Mouse (Mus musculus) kidney, embryonic 14.5 days (tissue): ENCODE results near the gene Fndc7. TPM values are rescaled to one million over a fixed set of nuclear protein-coding genes. Genes with fewer than 3 reads are reported as not detected.

Experiments used
- ATAC-seq: fragments of 200-750 bp; cut with Nextera tagmentation; 2 replicates; pipeline ENCODE4 v1.8.0; 2017; ENCODE audit warnings: moderate number of reproducible peaks, mild to moderate bottlenecking, moderate TSS enrichment, moderate library complexity; ENCODE audit not compliant: low FRiP score, low TSS enrichment
- H3K27ac ChIP-seq: fragments of 300-500 bp; sonication (generic); 2 replicates; pipeline ENCODE4 v1.5.1; 2014; ENCODE audit warnings: low read depth, mild to moderate bottlenecking, low read length, moderate library complexity, mixed read lengths
- H3K27me3 ChIP-seq: fragments of 300-500 bp; sonication (generic); 2 replicates; pipeline ENCODE4 v1.6.1; 2014; ENCODE audit warnings: mild to moderate bottlenecking, low read length; ENCODE audit not compliant: control insufficient read depth, insufficient read depth
- H3K36me3 ChIP-seq: fragments of 300-500 bp; sonication (generic); 2 replicates; pipeline ENCODE4 v1.6.1; 2014; ENCODE audit warnings: low read length, mixed read lengths; ENCODE audit not compliant: control insufficient read depth, insufficient read depth
- H3K4me1 ChIP-seq: fragments of 300-500 bp; sonication (generic); 2 replicates; pipeline ENCODE4 v1.6.1; 2014; ENCODE audit warnings: low read length, mixed read lengths; ENCODE audit not compliant: control insufficient read depth, insufficient read depth
- H3K4me2 ChIP-seq: fragments of 300-500 bp; sonication (generic); replicated peaks from 2 replicates; pipeline ENCODE4 v1.6.1; 2014; ENCODE audit warnings: low read depth, mild to moderate bottlenecking, low read length
- H3K4me3 ChIP-seq: fragments of 300-500 bp; sonication (generic); 2 replicates; pipeline ENCODE4 v1.5.1; 2014; ENCODE audit warnings: mild to moderate bottlenecking, low read length
- H3K9ac ChIP-seq: fragments of 300-500 bp; sonication (generic); 2 replicates; pipeline ENCODE4 v1.6.1; 2014; ENCODE audit warnings: low read depth, mild to moderate bottlenecking, low read length, moderate library complexity
- H3K9me3 ChIP-seq: fragments of 300-500 bp; sonication (generic); 2 replicates; pipeline ENCODE4 v1.6.1; 2016; ENCODE audit warnings: low read length; ENCODE audit not compliant: control insufficient read depth
- WGBS: fragments of 180-500 bp; shearing (Covaris S2); extraction: QIAGEN DNeasy Blood & Tissue Kit; methylation state at CpG from one replicate; pipeline ENCODE4 v1.1.7; 2014; 5-methylcytosine and 5-hydroxymethylcytosine counted together
- polyA plus RNA-seq: library from polyadenylated mRNA; unstranded; fragments of >200 nt; fragmentation: Nextera tagmentation; extraction: Ambion mirVana; gene quantifications from 2 replicates; pipeline ENCODE4 v1.2.1, GENCODE M21; 2014

Gene Fndc7
- polyA plus RNA-seq, 1 experiment from 2014 or later, result not detected

DNA sequence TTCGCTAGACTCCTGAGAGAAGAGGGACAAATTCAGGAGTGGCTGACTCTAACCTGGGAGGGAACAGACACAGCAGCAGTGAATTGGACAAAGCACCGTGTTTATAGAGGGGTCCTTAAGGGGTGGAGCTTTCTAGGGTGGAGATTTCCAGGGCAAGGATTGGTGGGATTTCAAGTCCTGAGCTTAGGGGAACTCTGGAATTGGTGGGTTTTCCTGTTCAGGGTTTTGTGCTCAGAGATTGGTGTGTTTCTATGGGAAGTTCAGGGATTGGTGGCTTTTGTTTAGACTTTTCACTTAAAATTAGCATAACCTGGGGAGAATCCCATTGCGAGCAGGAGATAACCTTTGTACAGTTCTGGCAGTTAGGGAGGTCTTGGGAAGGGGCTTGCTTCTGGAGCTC, 28.2 kb upstream of the Fndc7 start:
- H3K4me2 ChIP-seq, result no peak overlapping the region
- H3K27me3 ChIP-seq, result no peaks in the 10 kb centered on the region
- no peaks in the 10 kb centered on the region for H3K36me3 ChIP-seq
- H3K27ac ChIP-seq, result no peak overlapping the region
- no peaks in the 10 kb centered on the region for H3K4me1 ChIP-seq
- H3K9me3 ChIP-seq, result no peaks in the 10 kb centered on the region
- no peak for ATAC-seq
- 62% methylated on average over 3 of the region's 3 CpGs for WGBS
- no peak overlapping the region for H3K9ac ChIP-seq
- no peak overlapping the region for H3K4me3 ChIP-seq

- H3K9me3 ChIP-seq, result no peaks in the 10 kb centered on the region
- H3K9ac ChIP-seq, result no peak overlapping the region
- H3K27me3 ChIP-seq, result no peaks in the 10 kb centered on the region
- H3K4me2 ChIP-seq, result no peak overlapping the region
- no peaks in the 10 kb centered on the region for H3K4me1 ChIP-seq
- ATAC-seq, result no peak
- H3K27ac ChIP-seq, result no peak overlapping the region
- H3K36me3 ChIP-seq, result no peaks in the 10 kb centered on the region
- H3K4me3 ChIP-seq, result no peak overlapping the region
- WGBS, result 63% methylated on average over 4 of the region's 4 CpGs
Observed at GRCm38 (mm10) chr3:108916857-108917256, 27.0 kb upstream of the Fndc7 start.

DNA sequence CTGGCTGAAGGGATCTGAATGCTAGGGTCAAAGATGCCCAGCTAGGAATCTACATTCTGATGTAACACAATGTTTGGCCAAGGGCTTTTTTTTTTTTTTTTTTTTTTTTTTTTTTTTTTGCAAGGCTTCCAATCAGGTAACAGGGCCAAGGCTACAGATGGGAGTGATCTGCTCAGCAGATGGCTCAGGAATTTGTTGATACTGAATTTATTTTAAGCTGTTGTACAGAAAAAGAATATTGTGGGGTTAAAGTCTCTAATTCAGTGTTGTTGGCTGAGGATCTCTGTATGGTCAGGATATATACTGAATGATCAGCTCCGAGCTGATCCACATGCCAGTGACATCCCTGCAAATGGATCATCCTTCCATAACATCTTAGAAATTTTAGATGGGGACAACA, 26.2 kb upstream of the Fndc7 start:
- Histone ChIP-seq H3K9ac (no peak overlapping the region), H3K4me3 (no peak overlapping the region), H3K27ac (no peak overlapping the region), H3K27me3 (no peaks in the 10 kb centered on the region), H3K4me2 (no peak overlapping the region), H3K9me3 (no peaks in the 10 kb centered on the region), H3K4me1 (no peaks in the 10 kb centered on the region), H3K36me3 (no peaks in the 10 kb centered on the region)
- WGBS, result 88% methylated on average over 1 of the region's 1 CpGs
- no peak for ATAC-seq

GRCm38 (mm10) chr3:108911548-108912413, 22.0 kb upstream of the Fndc7 start, which contains the start of gene Prpf38b:
TSS of gene Prpf38b (minus strand) at chr3:108911727.
- Histone ChIP-seq H3K9ac (peak within 1 kb of the TSS; percentile 96), H3K4me2 (peak within 1 kb of the TSS; percentile 68), H3K4me3 (peak within 1 kb of the TSS; percentile 95), H3K4me1 (peaks cover 13% of the 10 kb centered on the region; the same call in 1 of the 2 replicates), H3K9me3 (no peaks in the 10 kb centered on the region), H3K27me3 (no peaks in the 10 kb centered on the region), H3K36me3 (peaks cover 18% of the 10 kb centered on the region), H3K27ac (peak within 1 kb of the TSS; percentile 100)
- WGBS, result under 1% methylated on average over 53 of the region's 53 CpGs
- peak; percentile 99 for ATAC-seq

DNA sequence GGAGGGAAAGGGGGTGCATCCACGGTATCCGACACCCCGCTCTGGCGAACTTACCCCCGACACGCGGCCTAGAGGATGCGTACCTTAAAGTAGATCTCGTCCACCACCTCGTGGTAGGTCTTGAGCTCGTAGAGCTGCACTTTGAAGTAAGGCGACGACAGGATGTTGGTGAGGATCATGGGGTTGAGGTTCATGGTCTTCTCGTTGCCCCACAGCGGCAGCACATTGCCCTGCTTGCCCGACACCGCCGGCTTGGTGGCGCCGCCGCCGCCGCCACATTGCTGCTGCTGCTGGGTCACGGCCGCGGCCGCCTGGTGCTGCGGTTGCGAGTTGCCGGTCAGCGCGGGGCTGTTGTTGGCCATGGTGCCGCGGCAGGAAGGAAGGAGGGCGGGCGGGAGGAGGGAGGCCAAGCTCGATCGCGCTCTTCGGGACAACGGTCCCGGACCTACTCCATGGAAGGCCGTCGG, 21.3 kb upstream of the Fndc7 start:
- peaks cover 25% of the 10 kb centered on the region for H3K36me3 ChIP-seq
- H3K4me3 ChIP-seq, result peak overlapping the region; percentile 95
- WGBS, result under 1% methylated on average over 44 of the region's 44 CpGs
- ATAC-seq, result peak; percentile 89
- peak overlapping the region; percentile 100 for H3K27ac ChIP-seq
- peaks cover 13% of the 10 kb centered on the region; the same call in 1 of the 2 replicates for H3K4me1 ChIP-seq
- H3K9ac ChIP-seq, result peak overlapping the region; percentile 96
- no peaks in the 10 kb centered on the region for H3K27me3 ChIP-seq
- peak overlapping the region; percentile 68 for H3K4me2 ChIP-seq
- H3K9me3 ChIP-seq, result no peaks in the 10 kb centered on the region

GRCm38 (mm10) chr3:108910303-108911080, 20.7 kb upstream of the Fndc7 start:
- H3K9ac ChIP-seq, result peak overlapping the region; percentile 96
- no peaks in the 10 kb centered on the region for H3K9me3 ChIP-seq
- peaks cover 30% of the 10 kb centered on the region for H3K36me3 ChIP-seq
- no peaks in the 10 kb centered on the region for H3K27me3 ChIP-seq
- H3K4me3 ChIP-seq, result peak overlapping the region; percentile 95
- peak overlapping the region; percentile 100 for H3K27ac ChIP-seq
- ATAC-seq, result no peak
- H3K4me2 ChIP-seq, result peak overlapping the region; percentile 68
- peaks cover 13% of the 10 kb centered on the region; the same call in 1 of the 2 replicates for H3K4me1 ChIP-seq
- WGBS, result under 1% methylated on average over 31 of the region's 32 CpGs

DNA sequence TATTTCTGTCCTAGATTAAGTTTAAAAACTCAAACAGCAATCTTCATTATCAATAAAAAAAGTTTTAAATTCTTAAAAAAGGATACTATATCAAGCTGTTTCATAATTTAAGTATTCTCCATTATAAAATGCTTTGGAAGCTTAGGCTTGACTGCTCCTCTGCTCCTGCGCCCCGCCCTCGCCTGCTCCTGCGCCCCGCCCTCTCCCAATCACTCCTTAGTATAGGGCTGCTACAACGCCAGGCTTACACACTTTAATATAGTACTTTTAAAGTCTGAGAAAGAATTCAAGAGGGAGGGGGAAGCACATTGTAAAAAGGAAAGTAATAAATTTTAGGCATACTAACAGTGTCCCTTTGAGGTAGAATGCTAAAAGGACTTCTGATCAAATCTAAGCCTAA, 13.1 kb upstream of the Fndc7 start:
- Histone ChIP-seq H3K4me1 (no peaks in the 10 kb centered on the region), H3K27me3 (no peaks in the 10 kb centered on the region), H3K4me3 (no peak overlapping the region), H3K27ac (no peak overlapping the region), H3K4me2 (no peak overlapping the region), H3K36me3 (peaks cover 62% of the 10 kb centered on the region), H3K9me3 (no peaks in the 10 kb centered on the region), H3K9ac (no peak overlapping the region)
- no peak for ATAC-seq
- WGBS, result 94% methylated on average over 6 of the region's 6 CpGs

- Histone ChIP-seq H3K9me3 (no peaks in the 10 kb centered on the region), H3K27me3 (no peaks in the 10 kb centered on the region), H3K9ac (no peak overlapping the region), H3K27ac (no peak overlapping the region), H3K4me1 (no peaks in the 10 kb centered on the region), H3K4me3 (no peak overlapping the region), H3K4me2 (no peak overlapping the region), H3K36me3 (peaks cover 53% of the 10 kb centered on the region)
- ATAC-seq, result no peak
- 65% methylated on average over 2 of the region's 2 CpGs for WGBS
Observed at GRCm38 (mm10) chr3:108902038-108902437, 12.2 kb upstream of the Fndc7 start.
